Mouse (Mus musculus): ENCODE data around the gene E2f4.

E2f4 gene

GRCm38 (mm10) chr8:105313622-105314402 lies 16.3 kb downstream of the E2f4 start:
- no peak for DNase-seq (ENCODE audit: extremely low read depth, low read depth, low spot score)

- no peak for DNase-seq (ENCODE audit: extremely low read depth, low read depth, low spot score)
These were observed 17.8 kb downstream of the E2f4 start for GRCm38 (mm10) chr8:105315073-105315769.

GRCm38 (mm10) chr8:105317941-105318340 lies 20.5 kb downstream of the E2f4 start:
- no peak for DNase-seq (ENCODE audit: extremely low read depth, low read depth, low spot score)

GRCm38 (mm10) chr8:105318662-105319190 lies 21.3 kb downstream of the E2f4 start:
- no peak for DNase-seq (ENCODE audit: extremely low read depth, low read depth, low spot score)

- DNase-seq (ENCODE audit: extremely low read depth, low read depth, low spot score) = no peak
These were observed 25.7 kb downstream of the E2f4 start for GRCm38 (mm10) chr8:105323183-105323582.

- DNase-seq (ENCODE audit: extremely low read depth, low read depth, low spot score) = no peak
These were observed 28.2 kb downstream of the E2f4 start for GRCm38 (mm10) chr8:105325641-105326093.

GRCm38 (mm10) chr8:105326141-105326672 lies 28.7 kb downstream of the E2f4 start, which contains the start of the genes Lrrc29 and Tmem208:
Gene Lrrc29 (minus strand): TSS chr8:105326278.
Gene Tmem208 (plus strand): TSS chr8:105326354.
- DNase-seq (ENCODE audit: extremely low read depth, low read depth, low spot score) = no peak

- no peak for DNase-seq (ENCODE audit: extremely low read depth, low read depth, low spot score)
These were observed 29.5 kb downstream of the E2f4 start for GRCm38 (mm10) chr8:105326968-105327367.

GRCm38 (mm10) chr8:105330325-105330724 lies 32.9 kb downstream of the E2f4 start:
- no peak for DNase-seq (ENCODE audit: extremely low read depth, low read depth, low spot score)

- no peak for DNase-seq (ENCODE audit: extremely low read depth, low read depth, low spot score)
These were observed 34.0 kb downstream of the E2f4 start for GRCm38 (mm10) chr8:105331469-105331868.

GRCm38 (mm10) chr8:105331931-105332330 lies 34.5 kb downstream of the E2f4 start:
- no peak for DNase-seq (ENCODE audit: extremely low read depth, low read depth, low spot score)

GRCm38 (mm10) chr8:105332523-105332922 lies 35.1 kb downstream of the E2f4 start:
- no peak for DNase-seq (ENCODE audit: extremely low read depth, low read depth, low spot score)

- no peak for DNase-seq (ENCODE audit: extremely low read depth, low read depth, low spot score)
These were observed 39.1 kb downstream of the E2f4 start for GRCm38 (mm10) chr8:105336373-105337130.

GRCm38 (mm10) chr8:105338992-105339391 lies 41.5 kb downstream of the E2f4 start:
- DNase-seq (ENCODE audit: extremely low read depth, low read depth, low spot score) = no peak

- DNase-seq (ENCODE audit: extremely low read depth, low read depth, low spot score) = peak; percentile 62
These were observed 42.6 kb downstream of the E2f4 start for GRCm38 (mm10) chr8:105339886-105340635.

GRCm38 (mm10) chr8:105341399-105341798 lies 43.9 kb downstream of the E2f4 start:
- no peak for DNase-seq (ENCODE audit: extremely low read depth, low read depth, low spot score)

GRCm38 (mm10) chr8:105342768-105343167 lies 45.3 kb downstream of the E2f4 start:
- DNase-seq (ENCODE audit: extremely low read depth, low read depth, low spot score) = no peak

- peak; percentile 78 for DNase-seq (ENCODE audit: extremely low read depth, low read depth, low spot score)
These were observed 46.5 kb downstream of the E2f4 start for GRCm38 (mm10) chr8:105343791-105344574.
